Mouse (Mus musculus): ENCODE data around the gene Smim13. TPM values are rescaled to one million over a fixed set of nuclear protein-coding genes. Genes with fewer than 3 reads are reported as not detected.

Smim13 gene
- polyA plus RNA-seq, 1 experiment from 2014 or later, result 23.8 TPM

DNA sequence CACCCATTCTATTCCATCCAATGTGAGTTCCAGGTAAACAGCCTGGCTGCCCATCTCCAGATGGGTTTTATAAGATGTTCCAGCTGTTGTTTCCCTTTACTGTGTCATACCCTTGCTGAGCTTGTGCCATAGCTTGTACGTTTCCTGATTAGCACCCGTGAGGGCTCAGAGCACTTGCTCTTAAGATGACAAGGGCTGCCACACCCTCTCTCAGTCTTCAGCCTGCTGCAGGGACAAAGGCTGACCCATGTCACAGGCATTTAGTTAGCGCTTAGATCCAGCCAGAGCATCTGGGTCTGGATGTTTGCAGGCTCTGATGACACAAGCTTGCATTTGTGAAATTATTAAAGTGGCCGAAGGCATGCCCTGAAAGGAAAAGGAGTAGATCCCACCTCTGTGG lies 50.4 kb downstream of the Smim13 start:
- H3K27me3 ChIP-seq (replicated peaks), result no peaks in the 10 kb centered on the region
- no peak overlapping the region for H3K27ac ChIP-seq
- H3K36me3 ChIP-seq, result no peaks in the 10 kb centered on the region
- H3K4me3 ChIP-seq, result no peak overlapping the region
- ATAC-seq (ENCODE audit: low FRiP score, low read depth), result no peak
- WGBS, result 46% methylated on average over 4 of the region's 4 CpGs
- H3K9me3 ChIP-seq, result no peaks in the 10 kb centered on the region
- H3K4me1 ChIP-seq, result peaks cover 12% of the 10 kb centered on the region
- no peak overlapping the region for H3K9ac ChIP-seq
- H3K4me2 ChIP-seq (replicated peaks), result no peak overlapping the region

DNA sequence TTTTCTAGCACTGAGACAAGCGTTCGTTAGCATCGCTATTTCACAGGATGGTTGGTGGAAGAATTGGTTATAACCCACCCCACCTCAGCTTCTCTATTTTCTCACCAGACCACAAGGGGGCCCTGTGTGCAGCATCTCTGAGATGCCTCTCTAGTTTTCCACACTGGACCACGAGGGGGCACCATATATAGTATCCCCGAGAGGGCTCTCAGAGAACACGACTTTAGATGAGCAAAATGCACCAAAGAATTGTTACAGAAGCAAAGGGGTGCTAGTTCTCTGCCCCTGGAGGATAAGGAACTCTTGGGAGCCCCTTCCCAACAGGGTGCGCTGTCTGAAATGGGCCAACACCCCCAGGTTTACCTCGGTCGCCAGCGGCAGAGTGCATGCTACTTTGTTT lies 53.1 kb downstream of the Smim13 start:
- Histone ChIP-seq H3K4me3 (no peak overlapping the region), H3K9me3 (no peaks in the 10 kb centered on the region)
- no peak for ATAC-seq (ENCODE audit: low FRiP score, low read depth)

DNA sequence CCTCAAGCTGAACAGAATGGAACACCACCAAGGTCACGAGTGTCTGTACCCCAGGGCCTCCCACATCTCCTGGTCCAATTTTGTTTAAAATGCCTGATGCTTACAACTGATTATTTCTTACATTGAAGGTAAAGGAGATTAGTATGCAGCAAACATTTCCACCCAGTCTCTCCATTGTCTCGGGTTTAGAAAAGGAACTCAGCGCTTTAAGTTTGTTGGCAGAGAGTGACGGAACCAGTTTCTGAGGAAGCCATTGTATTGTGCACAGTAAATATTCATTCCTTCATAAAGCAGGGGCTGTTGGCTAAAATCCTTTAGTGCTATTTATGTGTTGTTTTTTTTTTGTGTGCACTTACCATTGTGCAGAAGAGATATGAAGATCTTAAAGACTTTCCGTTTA lies 71.1 kb downstream of the Smim13 start:
- Histone ChIP-seq H3K4me3 (no peak overlapping the region), H3K9me3 (no peaks in the 10 kb centered on the region), H3K4me2 (replicated peaks) (no peak overlapping the region), H3K27ac (no peak overlapping the region), H3K36me3 (peaks cover 27% of the 10 kb centered on the region), H3K27me3 (replicated peaks) (no peaks in the 10 kb centered on the region), H3K9ac (no peak overlapping the region), H3K4me1 (0 out of 2 replicates have a peak, but pooled peaks cover 2% of the 10 kb centered on the region)
- WGBS, result 61% methylated on average over 5 of the region's 5 CpGs
- ATAC-seq (ENCODE audit: low FRiP score, low read depth), result no peak

More for the DNA sequence above, 53.1 kb downstream of the Smim13 start:
- Histone ChIP-seq H3K36me3 (no peaks in the 10 kb centered on the region), H3K27me3 (replicated peaks) (no peaks in the 10 kb centered on the region), H3K4me2 (replicated peaks) (no peak overlapping the region), H3K9ac (no peak overlapping the region), H3K27ac (no peak overlapping the region), H3K4me1 (peaks cover 5% of the 10 kb centered on the region; the same call in 1 of the 2 replicates)
- 67% methylated on average over 10 of the region's 10 CpGs for WGBS

GRCm38 (mm10) chr13:41321433-41321832 lies 71.8 kb downstream of the Smim13 start:
- Histone ChIP-seq H3K4me2 (replicated peaks) (no peak overlapping the region), H3K9me3 (no peaks in the 10 kb centered on the region), H3K27ac (no peak overlapping the region), H3K36me3 (peaks cover 20% of the 10 kb centered on the region), H3K27me3 (replicated peaks) (no peaks in the 10 kb centered on the region), H3K4me3 (no peak overlapping the region), H3K4me1 (0 out of 2 replicates have a peak, but pooled peaks cover 2% of the 10 kb centered on the region), H3K9ac (no peak overlapping the region)
- no peak for ATAC-seq (ENCODE audit: low FRiP score, low read depth)
- 91% methylated on average over 3 of the region's 3 CpGs for WGBS

- Histone ChIP-seq H3K4me1 (peaks cover 21% of the 10 kb centered on the region), H3K9ac (no peak overlapping the region), H3K9me3 (no peaks in the 10 kb centered on the region), H3K27me3 (replicated peaks) (no peaks in the 10 kb centered on the region), H3K4me2 (replicated peaks) (no peak overlapping the region), H3K36me3 (peaks cover 4% of the 10 kb centered on the region; the same call in 1 of the 2 replicates), H3K27ac (no peak overlapping the region), H3K4me3 (no peak overlapping the region)
- WGBS, result 90% methylated on average over 4 of the region's 4 CpGs
- ATAC-seq (ENCODE audit: low FRiP score, low read depth), result no peak
Measured at GRCm38 (mm10) chr13:41324631-41325030, 75.0 kb downstream of the Smim13 start.

- Histone ChIP-seq H3K27ac (no peak overlapping the region), H3K4me2 (replicated peaks) (no peak overlapping the region), H3K36me3 (peaks cover 8% of the 10 kb centered on the region; the same call in 1 of the 2 replicates), H3K9ac (no peak overlapping the region), H3K4me3 (no peak overlapping the region), H3K27me3 (replicated peaks) (no peaks in the 10 kb centered on the region), H3K9me3 (no peaks in the 10 kb centered on the region), H3K4me1 (peaks cover 21% of the 10 kb centered on the region)
- ATAC-seq (ENCODE audit: low FRiP score, low read depth), result no peak
- WGBS, result 84% methylated on average over 4 of the region's 4 CpGs
Measured at GRCm38 (mm10) chr13:41325346-41325745, 75.7 kb downstream of the Smim13 start.

DNA sequence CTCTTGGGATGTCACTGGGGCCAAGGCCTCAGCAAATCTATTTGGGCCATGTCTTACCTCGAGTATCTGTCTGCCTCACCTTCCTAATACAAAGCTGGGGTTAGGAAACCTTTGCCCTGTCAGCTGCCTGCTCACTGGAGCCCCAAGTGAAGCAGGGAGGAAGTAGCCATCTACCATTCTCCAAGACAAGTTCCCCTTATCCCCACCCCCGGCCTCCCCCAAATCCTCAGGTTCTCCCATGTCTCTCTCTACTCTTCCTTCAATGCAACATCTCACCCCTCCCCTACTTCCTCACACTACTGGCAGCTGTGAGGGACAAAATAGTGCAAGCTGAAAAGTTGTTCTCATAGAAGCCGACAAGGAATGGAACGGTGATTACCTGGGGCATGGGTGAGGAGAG lies 76.5 kb downstream of the Smim13 start:
- Histone ChIP-seq H3K4me1 (peaks cover 21% of the 10 kb centered on the region), H3K9me3 (no peaks in the 10 kb centered on the region), H3K27ac (no peak overlapping the region), H3K27me3 (replicated peaks) (no peaks in the 10 kb centered on the region), H3K36me3 (peaks cover 11% of the 10 kb centered on the region), H3K4me3 (no peak overlapping the region), H3K9ac (no peak overlapping the region), H3K4me2 (replicated peaks) (no peak overlapping the region)
- ATAC-seq (ENCODE audit: low FRiP score, low read depth), result no peak
- 85% methylated on average over 4 of the region's 4 CpGs for WGBS

Other genes starting within 250 kb of the Smim13 start
- gene Pak1ip1, start 248.8 kb upstream of the Smim13 start, polyA plus RNA-seq (2016; fragmentation: Nextera tagmentation; extraction: Ambion mirVana), result 71.9 and 75.2 TPM in 2 replicates
- gene Tmem14c, start 233.6 kb upstream of the Smim13 start, polyA plus RNA-seq (2016; fragmentation: Nextera tagmentation; extraction: Ambion mirVana), result 148 and 166 TPM in 2 replicates
- 0.29 and 0.40 TPM in 2 replicates for gene Mak, start 170.1 kb upstream of the Smim13 start, polyA plus RNA-seq (2016; fragmentation: Nextera tagmentation; extraction: Ambion mirVana)
- not detected in 2 replicates for gene Gcm2, start 138.8 kb upstream of the Smim13 start, polyA plus RNA-seq (2016; fragmentation: Nextera tagmentation; extraction: Ambion mirVana)
- gene Sycp2l, start 135.5 kb upstream of the Smim13 start, polyA plus RNA-seq (2016; fragmentation: Nextera tagmentation; extraction: Ambion mirVana), result not detected in 2 replicates
- gene Elovl2, start 29.4 kb upstream of the Smim13 start, polyA plus RNA-seq (2016; fragmentation: Nextera tagmentation; extraction: Ambion mirVana), result 39.9 and 46.9 TPM in 2 replicates
- gene Gm17364, start 24.1 kb downstream of the Smim13 start, polyA plus RNA-seq (2016; fragmentation: Nextera tagmentation; extraction: Ambion mirVana), result not detected in 2 replicates
- gene Nedd9, start 237.5 kb downstream of the Smim13 start, polyA plus RNA-seq (2016; fragmentation: Nextera tagmentation; extraction: Ambion mirVana), result 28.9 and 30.7 TPM in 2 replicates